In the genomic region with DNA sequence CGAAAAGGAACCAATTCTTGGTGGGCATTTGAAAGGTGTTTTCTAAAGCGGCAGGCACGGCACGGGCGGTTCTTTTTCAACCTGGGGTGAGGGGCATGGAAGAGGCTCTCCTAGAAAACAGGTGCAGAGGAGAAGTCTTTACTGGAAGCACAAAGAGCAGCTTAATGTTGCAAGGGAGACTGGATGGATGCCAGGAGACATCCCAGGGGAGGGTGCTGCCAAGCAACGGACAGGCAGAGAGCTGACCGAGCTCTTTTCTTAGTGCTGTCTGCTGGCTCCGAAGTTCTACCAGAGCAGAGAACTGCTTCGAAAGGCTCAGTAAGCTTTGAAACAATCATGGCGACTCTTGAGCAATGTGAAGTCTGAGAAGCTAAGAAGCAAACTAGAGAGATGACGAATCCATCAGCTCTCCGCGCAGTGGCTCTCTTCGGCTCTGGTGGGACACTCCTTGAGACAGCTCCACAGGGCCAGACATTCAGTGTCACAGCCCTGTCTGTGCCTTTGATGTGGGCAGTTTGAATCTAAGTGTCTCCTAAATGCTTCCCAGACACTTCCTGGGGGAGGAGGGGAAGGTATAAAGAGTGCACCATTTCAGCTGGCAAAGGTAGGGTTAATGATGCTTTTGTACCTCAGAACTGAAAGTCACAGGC, we compare ENCODE assay signal across 9 mouse cellular contexts. TPM values are rescaled to one million over a fixed set of nuclear protein-coding genes. Genes with fewer than 3 reads are reported as not detected.
DNase-seq lines count a peak whose midpoint lies in the region; ATAC-seq lines count a peak whose summit lies in the region.
"Had no signal": no experiment of that assay in that cellular context is flagged by ENCODE, and none has a peak within 500 bp of the region (broad histone marks: within the 10 kb centered on the region; RNA-seq: fewer than 3 reads in every experiment).

No protein-coding gene starts in this region.

- ATAC-seq in stomach, embryonic 16.5 days (ENCODE audit: insufficient read depth, low FRiP score): peak; percentile 62; the same call in 1 of the 2 replicates
- no peak for ATAC-seq in granulocyte monocyte progenitor cell, adult 5-6 weeks (replicated peaks; ENCODE audit: poor library complexity, severe bottlenecking)

- no peak overlapping the region for H3K4me2 ChIP-seq in stomach, embryonic 16.5 days (ENCODE audit: low read depth, low read length)

- H3K9ac ChIP-seq in stomach, embryonic 16.5 days (ENCODE audit: low read length): 0 out of 2 replicates have a peak overlapping the region, but pooled peaks have one; percentile 31

- peak overlapping the region; percentile 40 for H3K4me3 ChIP-seq in brown adipose tissue, adult 24 weeks (ENCODE audit: insufficient read depth, low read depth, low read length)
- no peak overlapping the region for H3K4me3 ChIP-seq in stomach, embryonic 16.5 days (replicated peaks; ENCODE audit: low read length)

- peak; percentile 55 to 59 for DNase-seq in left cerebral cortex, adult 18-20 months (ENCODE audit: low spot score in 2 of 2)
- no peak for DNase-seq in left cerebral cortex, adult 11 months (ENCODE audit: low spot score)
- peak; percentile 83 for DNase-seq in heart, adult 8-10 months (ENCODE audit: low spot score)
- peak; percentile 85 to 90 for DNase-seq in kidney, adult 8-10 months
- peak; percentile 82 for DNase-seq in lung, postnatal 36 days

- H3K4me1 ChIP-seq in brown adipose tissue, adult 24 weeks (ENCODE audit: control insufficient read depth, insufficient read depth, insufficient read length, low read length): peaks cover 9% of the 10 kb centered on the region
- peaks cover 6% of the 10 kb centered on the region for H3K4me1 ChIP-seq in stomach, embryonic 16.5 days (ENCODE audit: control insufficient read depth, insufficient read depth, low read length)

- H3K27ac ChIP-seq in brown adipose tissue, adult 24 weeks (replicated peaks; ENCODE audit: low read depth, low read length): peak overlapping the region; percentile 89
- peak overlapping the region; percentile 16; the same call in 1 of the 2 replicates for H3K27ac ChIP-seq in stomach, embryonic 16.5 days (ENCODE audit: low read length)

- no peaks in the 10 kb centered on the region for H3K36me3 ChIP-seq in stomach, embryonic 16.5 days (ENCODE audit: control insufficient read depth, insufficient read depth, low read length)

- H3K9me3 ChIP-seq in stomach, embryonic 16.5 days (replicated peaks; ENCODE audit: control insufficient read depth, low read length): no peaks in the 10 kb centered on the region

- WGBS in stomach, embryonic 16.5 days: 62% methylated on average over 14 of the region's 14 CpGs

- H3K27me3 ChIP-seq in stomach, embryonic 16.5 days (ENCODE audit: control insufficient read depth, insufficient read depth, low read length): no peaks in the 10 kb centered on the region

RNA-seq across cellular contexts. Expression of a gene that starts 24.4 kb away (rescaled TPM):
- 100 to 1,000 TPM; 874 to 893 TPM for total RNA-seq in left cerebral cortex, adult 18-20 months (2021)
- polyA plus RNA-seq in brown adipose tissue, adult 24 weeks (2012; ENCODE audit: insufficient read depth, insufficient read length, missing spikeins): 125 and 132 TPM in 2 replicates
- 10 to 100 TPM; 37.4 to 83.6 (median 67.3) TPM for total RNA-seq in heart, adult 8-10 months (2022)
- polyA plus RNA-seq in stomach, embryonic 16.5 days (2015; fragmentation: Nextera tagmentation; extraction: Ambion mirVana): 1,001 and 1,036 TPM in 2 replicates
- 21.3 and 34.8 TPM in 2 replicates for total RNA-seq in granulocyte monocyte progenitor cell, adult 5-6 weeks (2014; fragmentation: Nextera tagmentation)
- total RNA-seq in granulocyte monocyte progenitor cell, adult 5-6 weeks (2017): 19.6 and 24.6 TPM in 2 replicates

RNA-seq across cellular contexts. Expression of a gene that starts 24.5 kb away (rescaled TPM):
- total RNA-seq in left cerebral cortex, adult 18-20 months (2021): not detected
- polyA plus RNA-seq in brown adipose tissue, adult 24 weeks (2012; ENCODE audit: insufficient read depth, insufficient read length, missing spikeins): not detected in 2 replicates
- total RNA-seq in heart, adult 8-10 months (2022): not detected
- polyA plus RNA-seq in stomach, embryonic 16.5 days (2015; fragmentation: Nextera tagmentation; extraction: Ambion mirVana): not detected in 2 replicates
- not detected in 2 replicates for total RNA-seq in granulocyte monocyte progenitor cell, adult 5-6 weeks (2014; fragmentation: Nextera tagmentation)
- not detected in 2 replicates for total RNA-seq in granulocyte monocyte progenitor cell, adult 5-6 weeks (2017)
- polyA plus RNA-seq: limb, embryonic 11.5 days had no signal

RNA-seq across cellular contexts. Expression of a gene that starts 43.5 kb away (rescaled TPM):
- 100 to 1,000 TPM; 584 to 602 TPM for total RNA-seq in left cerebral cortex, adult 18-20 months (2021)
- 520 and 550 TPM in 2 replicates for polyA plus RNA-seq in brown adipose tissue, adult 24 weeks (2012; ENCODE audit: insufficient read depth, insufficient read length, missing spikeins)
- total RNA-seq in heart, adult 8-10 months (2022): 100 to 1,000 TPM; 106 to 156 (median 115) TPM
- 1,202 and 1,296 TPM in 2 replicates for polyA plus RNA-seq in stomach, embryonic 16.5 days (2015; fragmentation: Nextera tagmentation; extraction: Ambion mirVana)
- 2,030 and 2,397 TPM in 2 replicates for total RNA-seq in granulocyte monocyte progenitor cell, adult 5-6 weeks (2014; fragmentation: Nextera tagmentation)
- total RNA-seq in granulocyte monocyte progenitor cell, adult 5-6 weeks (2017): 964 and 1,039 TPM in 2 replicates

RNA-seq across cellular contexts. Expression of a gene that starts 51.8 kb away (rescaled TPM):
- total RNA-seq in left cerebral cortex, adult 18-20 months (2021): 10 to 100 TPM; 65.4 to 66.8 TPM
- 10.3 and 28.1 TPM in 2 replicates for polyA plus RNA-seq in brown adipose tissue, adult 24 weeks (2012; ENCODE audit: insufficient read depth, insufficient read length, missing spikeins)
- 10 to 100 TPM; 32.2 to 40.4 (median 33.3) TPM for total RNA-seq in heart, adult 8-10 months (2022)
- polyA plus RNA-seq in stomach, embryonic 16.5 days (2015; fragmentation: Nextera tagmentation; extraction: Ambion mirVana): 196 and 209 TPM in 2 replicates
- total RNA-seq in granulocyte monocyte progenitor cell, adult 5-6 weeks (2014; fragmentation: Nextera tagmentation): 117 and 131 TPM in 2 replicates
- 109 and 120 TPM in 2 replicates for total RNA-seq in granulocyte monocyte progenitor cell, adult 5-6 weeks (2017)

RNA-seq across cellular contexts. Expression of a gene that starts 59.9 kb away (rescaled TPM):
- 10 to 100 TPM; 12.9 to 17.9 TPM for total RNA-seq in left cerebral cortex, adult 18-20 months (2021)
- polyA plus RNA-seq in brown adipose tissue, adult 24 weeks (2012; ENCODE audit: insufficient read depth, insufficient read length, missing spikeins): 6.0 and 6.3 TPM in 2 replicates
- total RNA-seq in heart, adult 8-10 months (2022): 10 to 100 TPM in 2 of 4 experiments, 1 to 10 TPM in 2; 7.3 to 12.2 (median 10.0) TPM
- polyA plus RNA-seq in stomach, embryonic 16.5 days (2015; fragmentation: Nextera tagmentation; extraction: Ambion mirVana): 14.8 and 18.3 TPM in 2 replicates
- total RNA-seq in granulocyte monocyte progenitor cell, adult 5-6 weeks (2014; fragmentation: Nextera tagmentation): 3.5 and 8.5 TPM in 2 replicates
- total RNA-seq in granulocyte monocyte progenitor cell, adult 5-6 weeks (2017): 7.7 and 11.9 TPM in 2 replicates

Comparison
In these comparisons a context has a peak if more than half of its experiments do, and no peak if none do; other contexts are left out.
1. RNA of a gene that starts 24.4 kb away (total RNA-seq): 874 to 893 TPM in left cerebral cortex, adult 18-20 months; 37.4 to 83.6 TPM in heart, adult 8-10 months and 19.6 to 34.8 TPM in granulocyte monocyte progenitor cell, adult 5-6 weeks; every median in the first group is over 10 times any median in the second.